Mouse (Mus musculus): ENCODE measurements around the gene Tenm4. TPM values are rescaled to one million over a fixed set of nuclear protein-coding genes. Genes with fewer than 3 reads are reported as not detected.

Tenm4 gene
- polyA plus RNA-seq, 1 experiment from 2014 or later, result 31.5 TPM

DNA sequence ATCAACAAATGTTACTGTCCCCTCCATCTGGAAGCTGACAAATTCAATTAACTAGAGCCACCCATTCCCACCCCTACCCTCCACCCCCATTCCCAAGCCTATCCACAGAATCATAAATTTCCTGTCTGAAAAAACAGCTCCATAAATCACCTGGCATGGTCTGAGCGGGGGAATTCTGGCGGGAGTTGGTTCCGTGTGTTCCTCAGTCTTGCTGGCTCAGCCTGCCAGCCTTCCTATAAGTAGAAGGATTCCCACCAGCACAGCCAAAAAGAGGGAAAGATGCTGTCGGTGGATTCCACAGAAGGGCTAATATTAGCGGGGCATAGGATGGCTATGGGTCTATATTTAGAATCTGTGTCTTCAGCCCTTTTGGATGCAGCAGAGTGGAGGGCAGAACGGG is 204.5 kb downstream of the Tenm4 start:
- Histone ChIP-seq H3K36me3 (replicated peaks) (no peaks in the 10 kb centered on the region), H3K27ac (replicated peaks) (0 out of 2 replicates have a peak overlapping the region, but pooled peaks have one; percentile 5), H3K4me1 (peaks cover 37% of the 10 kb centered on the region), H3K4me3 (no peak overlapping the region), H3K9me3 (no peaks in the 10 kb centered on the region), H3K27me3 (replicated peaks; ENCODE audit: low read depth, poor library complexity, severe bottlenecking) (no peaks in the 10 kb centered on the region)
- DNase-seq (ENCODE audit: low spot score), result no peak
- WGBS, result 80% methylated on average over 6 of the region's 6 CpGs

DNA sequence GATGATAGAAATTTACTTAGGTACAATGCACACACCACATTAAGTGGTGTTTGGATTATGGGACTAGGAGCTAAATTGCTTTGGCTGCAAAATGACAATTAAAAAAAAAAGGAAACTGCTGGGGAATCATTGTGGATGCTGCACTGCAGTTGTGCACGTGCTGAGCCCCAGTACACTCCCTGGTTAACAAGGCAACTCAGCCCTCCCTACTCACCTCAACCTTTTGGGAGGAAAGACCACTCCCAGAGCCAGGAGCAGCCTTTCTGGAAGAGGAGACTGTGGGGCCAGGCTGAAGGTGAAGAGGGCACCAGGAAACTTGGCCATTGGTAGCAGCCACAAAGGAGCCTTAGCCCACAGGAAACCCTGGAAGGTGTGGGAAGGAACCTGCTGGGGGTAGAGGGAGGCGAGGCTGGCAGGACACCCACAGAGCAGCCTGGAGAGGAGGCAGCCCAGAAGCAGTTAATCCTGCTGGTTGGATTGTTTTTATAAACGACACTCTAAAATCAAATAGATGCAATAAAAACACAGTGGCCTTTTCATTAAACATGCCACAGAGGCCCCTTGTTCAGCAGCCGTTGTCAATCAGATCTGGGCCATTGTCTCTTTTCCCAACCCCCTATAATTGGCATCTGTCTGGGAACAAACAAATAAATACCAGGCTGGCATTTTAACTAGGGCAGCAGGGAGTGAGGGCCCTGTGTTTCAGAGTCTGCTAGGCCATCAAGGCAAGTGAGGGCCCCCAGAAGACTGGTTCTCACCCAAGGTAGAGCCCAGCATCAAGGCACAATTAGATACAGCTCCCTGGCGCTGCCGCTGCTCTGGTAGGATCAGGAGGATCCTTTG is 212.9 kb downstream of the Tenm4 start:
- Histone ChIP-seq H3K27me3 (replicated peaks; ENCODE audit: low read depth, poor library complexity, severe bottlenecking) (no peaks in the 10 kb centered on the region), H3K27ac (replicated peaks) (peak overlapping the region; percentile 72), H3K9me3 (no peaks in the 10 kb centered on the region), H3K36me3 (replicated peaks) (no peaks in the 10 kb centered on the region), H3K4me1 (peaks cover 22% of the 10 kb centered on the region), H3K4me3 (no peak overlapping the region)
- WGBS, result 12% methylated on average over 6 of the region's 6 CpGs
- DNase-seq (ENCODE audit: low spot score), result no peak

DNA sequence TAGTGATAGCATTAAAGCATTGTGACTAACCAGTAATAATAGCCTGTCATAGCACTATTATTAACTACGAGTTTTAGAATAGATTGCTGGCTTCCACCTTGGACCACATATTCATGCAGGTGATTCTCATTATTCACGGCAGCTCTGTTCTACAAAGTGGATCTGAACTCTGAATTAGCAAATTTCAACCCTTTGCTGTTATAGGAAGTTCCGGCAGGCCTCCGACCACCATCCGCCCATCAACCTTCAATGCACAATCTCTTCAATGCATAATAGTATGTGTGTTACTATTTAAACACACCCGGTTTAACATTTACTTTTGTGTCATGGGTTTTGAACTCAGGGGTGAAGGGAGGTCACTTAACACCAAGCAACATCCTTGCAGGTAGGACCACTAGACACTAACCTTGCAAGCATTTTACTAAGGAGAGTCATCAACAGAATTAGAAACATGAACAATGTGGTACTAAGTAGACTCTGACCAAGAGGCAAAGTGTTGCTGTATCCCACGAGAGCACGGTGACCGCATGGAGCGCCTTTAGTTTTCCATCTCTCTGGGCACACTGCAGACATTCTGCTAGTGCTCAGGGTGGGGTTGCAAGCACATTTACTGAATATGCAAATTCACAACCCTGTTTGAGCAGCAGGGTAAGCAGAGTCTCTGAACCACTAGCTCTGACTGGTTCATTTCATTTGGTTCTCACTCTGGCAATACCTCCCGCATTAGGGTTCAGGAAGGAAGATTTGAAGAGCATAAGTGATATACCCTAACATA is 213.9 kb downstream of the Tenm4 start:
- Histone ChIP-seq H3K9me3 (no peaks in the 10 kb centered on the region), H3K4me3 (no peak overlapping the region), H3K27ac (replicated peaks) (no peak overlapping the region), H3K27me3 (replicated peaks; ENCODE audit: low read depth, poor library complexity, severe bottlenecking) (no peaks in the 10 kb centered on the region), H3K4me1 (peaks cover 22% of the 10 kb centered on the region), H3K36me3 (replicated peaks) (no peaks in the 10 kb centered on the region)
- DNase-seq (ENCODE audit: low spot score), result no peak
- 81% methylated on average over 11 of the region's 11 CpGs for WGBS

DNA sequence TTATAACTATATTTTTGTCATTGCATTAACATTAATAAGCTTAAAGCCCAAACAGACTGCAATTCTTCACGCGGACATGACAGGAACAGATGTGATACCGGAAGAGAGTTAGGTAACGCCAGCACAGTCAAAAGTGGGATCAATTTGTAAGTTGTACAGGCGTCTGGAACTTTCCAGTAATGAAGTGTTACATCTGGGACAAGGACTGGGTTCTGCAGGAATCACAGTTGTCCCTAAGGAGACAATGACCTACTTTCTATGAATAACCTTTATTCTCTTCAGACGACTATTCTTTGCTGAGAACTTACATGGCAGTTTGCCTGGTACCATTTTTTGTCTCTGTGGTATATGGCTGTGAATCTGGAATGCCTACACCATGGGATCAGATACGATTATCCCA is 214.8 kb downstream of the Tenm4 start:
- no peak for DNase-seq (ENCODE audit: low spot score)
- Histone ChIP-seq H3K27ac (replicated peaks) (no peak overlapping the region), H3K4me1 (peaks cover 22% of the 10 kb centered on the region), H3K4me3 (no peak overlapping the region), H3K36me3 (replicated peaks) (no peaks in the 10 kb centered on the region), H3K9me3 (no peaks in the 10 kb centered on the region), H3K27me3 (replicated peaks; ENCODE audit: low read depth, poor library complexity, severe bottlenecking) (no peaks in the 10 kb centered on the region)
- 91% methylated on average over 7 of the region's 7 CpGs for WGBS

DNA sequence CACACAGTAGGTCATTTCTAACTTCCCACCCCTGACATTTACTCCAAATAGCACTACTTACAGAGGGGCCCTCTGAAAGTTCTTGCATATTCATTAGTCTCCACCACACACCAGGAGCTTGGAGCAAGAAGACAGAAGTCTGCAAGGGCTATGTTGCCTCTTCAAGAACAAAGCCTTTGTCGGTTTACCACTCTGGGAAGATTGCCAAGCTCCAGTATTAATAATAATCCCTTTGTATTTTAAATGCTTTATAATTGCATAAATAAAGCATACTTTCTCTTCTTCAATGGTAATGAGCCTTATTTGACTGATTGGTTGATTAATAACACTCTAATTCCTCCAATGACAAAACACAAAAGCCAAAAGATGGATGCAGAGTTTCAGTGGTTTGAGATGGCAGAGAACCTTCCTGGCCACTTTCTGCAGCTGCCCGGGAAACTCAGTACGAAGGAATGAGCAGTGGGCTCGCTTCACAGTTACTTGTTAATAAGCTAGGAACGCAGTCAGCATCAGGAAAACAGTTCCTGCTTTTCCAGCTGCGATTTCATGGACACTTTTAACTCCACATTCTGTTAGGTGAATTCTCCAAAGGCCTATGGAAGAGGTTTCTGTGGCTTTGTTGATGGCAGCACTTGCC is 219.1 kb downstream of the Tenm4 start:
- WGBS, result 86% methylated on average over 6 of the region's 6 CpGs
- Histone ChIP-seq H3K27me3 (replicated peaks; ENCODE audit: low read depth, poor library complexity, severe bottlenecking) (no peaks in the 10 kb centered on the region), H3K4me1 (peaks cover 17% of the 10 kb centered on the region), H3K4me3 (no peak overlapping the region), H3K9me3 (no peaks in the 10 kb centered on the region), H3K36me3 (replicated peaks) (no peaks in the 10 kb centered on the region), H3K27ac (replicated peaks) (no peak overlapping the region)
- no peak for DNase-seq (ENCODE audit: low spot score)

DNA sequence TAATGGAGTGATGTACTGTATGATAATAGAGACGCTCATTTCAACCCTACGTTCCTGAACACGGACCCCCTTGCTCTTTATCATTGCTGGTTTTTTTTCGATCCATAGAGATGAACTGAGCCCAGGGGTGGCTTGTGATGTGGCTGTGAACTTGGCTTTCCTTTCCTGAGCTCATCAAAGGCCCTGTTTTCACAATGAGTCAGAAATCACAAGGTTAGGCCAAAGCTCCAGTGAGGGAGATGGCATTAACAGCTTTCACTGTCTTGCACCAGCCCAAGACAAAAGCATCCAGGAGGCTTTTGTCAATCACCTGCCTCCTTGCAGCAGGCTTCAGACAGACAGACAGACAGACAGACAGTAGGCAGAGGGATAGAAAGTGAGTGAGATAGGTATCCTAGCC is 219.8 kb downstream of the Tenm4 start:
- Histone ChIP-seq H3K4me3 (no peak overlapping the region), H3K27ac (replicated peaks) (no peak overlapping the region), H3K27me3 (replicated peaks; ENCODE audit: low read depth, poor library complexity, severe bottlenecking) (no peaks in the 10 kb centered on the region), H3K9me3 (no peaks in the 10 kb centered on the region), H3K4me1 (peaks cover 16% of the 10 kb centered on the region), H3K36me3 (replicated peaks) (no peaks in the 10 kb centered on the region)
- DNase-seq (ENCODE audit: low spot score), result no peak
- WGBS, result 87% methylated on average over 4 of the region's 4 CpGs

DNA sequence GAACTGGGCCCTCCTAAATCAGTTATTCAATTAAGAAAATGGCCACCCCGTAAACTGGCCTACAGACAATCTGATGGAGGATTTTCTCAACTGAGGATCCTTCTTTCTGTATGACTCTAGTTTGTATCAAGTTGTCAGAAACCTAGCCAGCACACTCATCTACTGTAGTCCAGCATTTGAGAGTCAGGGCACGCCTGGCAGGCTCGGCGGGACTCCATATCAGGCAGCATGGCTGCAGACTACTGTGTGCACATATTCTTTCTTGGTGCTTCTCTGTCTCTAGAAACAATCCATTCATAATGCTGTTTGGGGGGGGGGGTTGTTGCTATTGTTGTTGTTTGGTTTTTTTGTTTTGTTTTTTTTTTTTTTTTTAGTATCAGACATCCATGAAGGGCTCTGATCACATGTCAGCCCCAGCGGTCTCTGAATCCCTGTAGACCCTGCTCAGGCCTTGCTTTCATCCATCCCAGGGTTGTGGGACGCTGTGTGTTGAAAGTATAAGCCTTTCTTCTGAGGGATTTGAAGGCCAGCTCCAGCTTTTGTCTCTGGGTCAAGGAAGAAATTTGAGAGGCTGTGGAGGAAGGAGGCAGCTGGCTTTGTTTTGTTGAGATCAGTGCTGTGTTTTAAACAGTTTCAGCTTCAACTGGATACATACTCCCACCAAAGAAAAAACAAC is 220.9 kb downstream of the Tenm4 start:
- 66% methylated on average over 6 of the region's 6 CpGs for WGBS
- Histone ChIP-seq H3K4me1 (peaks cover 16% of the 10 kb centered on the region), H3K27ac (replicated peaks) (peak overlapping the region; percentile 65), H3K27me3 (replicated peaks; ENCODE audit: low read depth, poor library complexity, severe bottlenecking) (no peaks in the 10 kb centered on the region), H3K4me3 (no peak overlapping the region), H3K36me3 (replicated peaks) (no peaks in the 10 kb centered on the region), H3K9me3 (no peaks in the 10 kb centered on the region)
- no peak for DNase-seq (ENCODE audit: low spot score)

DNA sequence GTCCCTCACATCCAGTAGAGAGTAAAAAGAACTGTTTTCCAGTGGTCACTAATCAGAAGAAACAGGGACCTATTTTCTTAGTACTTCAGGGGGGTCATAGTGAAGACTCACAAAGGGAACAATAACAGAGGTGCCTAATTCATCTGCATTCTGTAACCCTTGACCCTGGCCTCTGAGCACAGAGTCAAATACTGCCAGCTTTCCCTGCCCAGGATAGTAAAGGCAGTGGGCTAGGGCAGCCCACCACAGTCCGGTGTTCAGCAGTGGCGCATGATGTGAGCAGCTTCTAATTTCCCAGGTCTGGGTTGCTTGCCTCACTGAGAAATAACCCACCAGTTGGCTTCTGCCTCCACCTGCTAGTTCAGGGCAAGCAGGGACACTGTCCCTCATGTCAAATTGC is 221.6 kb downstream of the Tenm4 start:
- H3K27ac ChIP-seq (replicated peaks), result peak overlapping the region; percentile 65

DNA sequence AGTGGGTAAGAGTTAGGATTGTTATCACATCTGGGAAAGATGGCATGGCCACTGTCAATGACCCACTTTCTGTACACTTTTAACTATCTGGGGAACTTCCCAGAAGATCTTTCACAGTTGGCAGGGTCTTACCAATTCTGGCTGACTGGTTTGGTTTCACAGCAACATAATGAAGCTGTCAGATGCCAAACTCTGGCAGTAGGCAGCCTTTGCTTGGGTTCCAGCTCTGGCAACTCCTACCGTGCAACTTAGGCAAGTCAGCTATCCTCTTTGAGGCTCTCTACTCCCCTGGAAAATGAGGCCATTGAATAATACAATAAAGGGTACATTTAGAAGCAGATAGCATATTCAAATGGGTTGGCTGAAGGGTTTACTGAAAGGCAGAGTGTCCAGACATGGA is 226.9 kb downstream of the Tenm4 start:
- Histone ChIP-seq H3K27ac (replicated peaks) (no peak overlapping the region), H3K4me1 (peaks cover 13% of the 10 kb centered on the region)
- 78% methylated on average over 1 of the region's 1 CpGs for WGBS

More for the DNA sequence above, 221.6 kb downstream of the Tenm4 start:
- Histone ChIP-seq H3K27me3 (replicated peaks; ENCODE audit: low read depth, poor library complexity, severe bottlenecking) (no peaks in the 10 kb centered on the region), H3K4me1 (peaks cover 16% of the 10 kb centered on the region), H3K9me3 (no peaks in the 10 kb centered on the region), H3K36me3 (replicated peaks) (no peaks in the 10 kb centered on the region), H3K4me3 (no peak overlapping the region)
- WGBS, result 54% methylated on average over 2 of the region's 2 CpGs
- no peak for DNase-seq (ENCODE audit: low spot score)

DNA sequence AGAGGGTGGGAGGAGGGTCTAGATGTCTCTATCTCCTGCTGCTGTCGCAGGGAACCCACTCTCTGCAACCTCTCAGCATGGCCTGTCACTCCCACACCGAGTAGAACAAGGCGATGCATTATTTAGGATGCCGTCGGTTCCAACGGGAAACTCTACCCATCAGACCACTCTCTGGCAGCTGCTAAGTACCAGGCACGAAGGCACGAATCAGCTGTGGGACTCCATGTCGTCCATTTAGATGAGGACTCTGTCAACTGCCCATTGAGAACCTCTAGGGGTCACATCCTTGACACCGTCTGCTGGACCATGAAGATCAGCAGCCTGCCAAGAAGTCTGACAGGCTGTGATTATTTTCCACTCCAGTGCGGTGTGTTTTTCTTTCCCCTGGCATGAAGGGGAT is 229.4 kb downstream of the Tenm4 start:
- H3K36me3 ChIP-seq (replicated peaks), result no peaks in the 10 kb centered on the region
- no peak overlapping the region for H3K4me3 ChIP-seq
- WGBS, result 51% methylated on average over 11 of the region's 11 CpGs
- no peaks in the 10 kb centered on the region for H3K27me3 ChIP-seq (replicated peaks; ENCODE audit: low read depth, poor library complexity, severe bottlenecking)
- DNase-seq (ENCODE audit: low spot score), result peak; percentile 18
- no peaks in the 10 kb centered on the region for H3K9me3 ChIP-seq
- no peak overlapping the region for H3K27ac ChIP-seq (replicated peaks)
- peaks cover 11% of the 10 kb centered on the region for H3K4me1 ChIP-seq

More for the DNA sequence above, 226.9 kb downstream of the Tenm4 start:
- Histone ChIP-seq H3K4me3 (no peak overlapping the region), H3K27me3 (replicated peaks; ENCODE audit: low read depth, poor library complexity, severe bottlenecking) (no peaks in the 10 kb centered on the region), H3K9me3 (no peaks in the 10 kb centered on the region), H3K36me3 (replicated peaks) (no peaks in the 10 kb centered on the region)
- no peak for DNase-seq (ENCODE audit: low spot score)

DNA sequence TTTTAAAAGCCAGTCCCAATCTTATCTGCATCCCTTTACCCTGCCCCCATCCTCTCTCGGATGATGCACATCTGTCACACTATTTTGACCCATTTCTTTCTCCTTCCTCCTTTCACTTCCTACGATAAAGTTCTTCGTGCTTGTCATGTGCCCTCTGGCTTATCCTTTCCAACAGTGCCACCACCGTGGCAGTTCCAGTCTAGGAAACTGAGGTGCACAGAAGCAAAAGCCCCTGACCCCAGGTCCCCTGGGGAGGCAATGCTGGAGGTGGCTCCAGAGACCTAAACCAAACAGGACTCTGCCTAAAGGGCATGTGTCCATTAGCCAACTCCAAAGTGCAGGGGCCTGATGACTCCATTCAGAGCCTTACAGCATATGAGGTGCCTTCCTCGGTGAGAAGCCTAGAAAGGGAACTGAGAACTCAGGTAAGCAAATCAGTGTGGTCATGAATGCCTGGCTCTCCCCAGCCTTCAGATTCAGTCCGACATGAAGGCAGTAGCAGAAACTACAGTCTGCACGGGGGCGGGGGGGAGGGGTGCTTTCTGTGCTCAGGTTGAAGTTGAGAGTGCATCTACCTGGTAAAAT is 235.7 kb downstream of the Tenm4 start:
- no peaks in the 10 kb centered on the region for H3K27me3 ChIP-seq (replicated peaks; ENCODE audit: low read depth, poor library complexity, severe bottlenecking)
- H3K36me3 ChIP-seq (replicated peaks), result no peaks in the 10 kb centered on the region
- 71% methylated on average over 8 of the region's 8 CpGs for WGBS
- no peak overlapping the region for H3K27ac ChIP-seq (replicated peaks)
- no peak overlapping the region for H3K4me3 ChIP-seq
- no peak for DNase-seq (ENCODE audit: low spot score)
- H3K4me1 ChIP-seq, result peaks cover 39% of the 10 kb centered on the region
- H3K9me3 ChIP-seq, result no peaks in the 10 kb centered on the region
